Mouse (Mus musculus): ENCODE measurements at regions not wholly inside any gene's neighbourhood (a gene's known extent, or its start where the extent isn't known, plus 50 kb on each side); places are given as distances from the start of the nearest gene placed in this dataset.

DNA sequence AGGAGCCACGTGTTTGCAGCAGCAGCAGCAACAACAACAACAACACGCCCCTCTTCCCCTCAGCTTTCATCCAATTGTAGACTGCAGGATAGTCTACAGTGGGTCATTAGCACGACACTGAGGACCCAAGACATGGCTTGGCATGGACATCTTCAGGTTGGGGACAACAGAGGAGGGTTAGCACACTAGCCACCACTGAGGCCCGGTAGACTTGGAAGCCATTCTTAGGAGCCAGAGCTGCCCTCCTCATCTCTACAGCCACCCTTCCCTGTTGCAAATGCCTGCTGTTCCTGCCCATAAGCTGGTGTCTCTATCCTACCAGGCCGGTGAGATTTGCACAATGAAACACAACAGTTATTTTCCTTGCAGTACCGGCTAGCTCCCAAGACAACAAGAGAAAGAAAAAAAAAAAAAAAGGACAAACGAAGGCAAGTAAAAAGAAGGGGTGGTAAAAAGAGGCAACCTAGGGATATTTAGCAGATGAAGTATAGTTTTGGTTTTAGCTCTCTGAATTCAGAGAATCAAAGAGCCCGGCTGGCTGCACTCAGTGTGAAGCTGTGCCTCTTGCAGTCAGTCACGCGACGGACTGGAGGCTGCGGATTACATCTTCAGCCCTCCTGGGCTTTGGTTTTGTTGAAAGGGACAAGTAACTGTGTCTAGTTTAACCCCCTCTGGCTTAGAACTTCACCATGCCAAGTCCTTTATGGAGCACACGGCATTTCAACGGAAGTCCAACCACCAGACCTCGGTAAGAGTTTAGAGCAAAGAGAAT lies 421.9 kb upstream of the Mki67 start:
- no peak overlapping the region for H3K9ac ChIP-seq
- H3K27ac ChIP-seq: no peak overlapping the region
- no peaks in the 10 kb centered on the region for H3K27me3 ChIP-seq (ENCODE audit: control insufficient read depth, insufficient read depth, low read length)
- H3K4me3 ChIP-seq (replicated peaks; ENCODE audit: low read length): no peak overlapping the region
- ATAC-seq (ENCODE audit: low FRiP score) (no peak), DNase-seq (ENCODE audit: low spot score) (no peak)
- no peaks in the 10 kb centered on the region for H3K9me3 ChIP-seq (ENCODE audit: control insufficient read depth, low read length)
- H3K4me2 ChIP-seq (replicated peaks): no peak overlapping the region
- 60% methylated on average over 15 of the region's 15 CpGs for WGBS
- no peaks in the 10 kb centered on the region for H3K36me3 ChIP-seq (replicated peaks; ENCODE audit: control insufficient read depth, insufficient read depth)
- H3K4me1 ChIP-seq (replicated peaks; ENCODE audit: control insufficient read depth, insufficient read depth, low read length): no peaks in the 10 kb centered on the region

- no peak overlapping the region for H3K9ac ChIP-seq
- DNase-seq (ENCODE audit: low spot score): no peak
- no peak for ATAC-seq (ENCODE audit: low FRiP score)
- no peaks in the 10 kb centered on the region for H3K4me1 ChIP-seq (replicated peaks; ENCODE audit: control insufficient read depth, insufficient read depth, low read length)
- no peak overlapping the region for H3K4me3 ChIP-seq (replicated peaks; ENCODE audit: low read length)
- H3K27ac ChIP-seq: no peak overlapping the region
- no peaks in the 10 kb centered on the region for H3K9me3 ChIP-seq (ENCODE audit: control insufficient read depth, low read length)
- no peaks in the 10 kb centered on the region for H3K36me3 ChIP-seq (replicated peaks; ENCODE audit: control insufficient read depth, insufficient read depth)
- no peaks in the 10 kb centered on the region for H3K27me3 ChIP-seq (ENCODE audit: control insufficient read depth, insufficient read depth, low read length)
- no peak overlapping the region for H3K4me2 ChIP-seq (replicated peaks)
These were observed 426.7 kb upstream of the Mki67 start for GRCm38 (mm10) chr7:136142832-136143231.

GRCm38 (mm10) chr7:136150196-136150595 lies 434.0 kb upstream of the Mki67 start:
- no peaks in the 10 kb centered on the region for H3K9me3 ChIP-seq (ENCODE audit: control insufficient read depth, low read length)
- no peak for DNase-seq (ENCODE audit: low spot score)
- H3K27me3 ChIP-seq (ENCODE audit: control insufficient read depth, insufficient read depth, low read length): no peaks in the 10 kb centered on the region
- WGBS: 59% methylated on average over 5 of the region's 5 CpGs
- H3K4me2 ChIP-seq (replicated peaks): no peak overlapping the region
- no peaks in the 10 kb centered on the region for H3K36me3 ChIP-seq (replicated peaks; ENCODE audit: control insufficient read depth, insufficient read depth)
- ATAC-seq (ENCODE audit: low FRiP score): no peak
- H3K27ac ChIP-seq: no peak overlapping the region
- no peak overlapping the region for H3K9ac ChIP-seq
- H3K4me3 ChIP-seq (replicated peaks; ENCODE audit: low read length): no peak overlapping the region
- 0 out of 2 replicates have a peak, but pooled peaks cover 9% of the 10 kb centered on the region for H3K4me1 ChIP-seq (replicated peaks; ENCODE audit: control insufficient read depth, insufficient read depth, low read length)

GRCm38 (mm10) chr7:136151301-136151930 lies 435.3 kb upstream of the Mki67 start:
- Histone ChIP-seq H3K36me3 (replicated peaks; ENCODE audit: control insufficient read depth, insufficient read depth) (no peaks in the 10 kb centered on the region), H3K4me3 (replicated peaks; ENCODE audit: low read length) (no peak overlapping the region), H3K27me3 (ENCODE audit: control insufficient read depth, insufficient read depth, low read length) (no peaks in the 10 kb centered on the region), H3K9me3 (ENCODE audit: control insufficient read depth, low read length) (no peaks in the 10 kb centered on the region), H3K4me1 (replicated peaks; ENCODE audit: control insufficient read depth, insufficient read depth, low read length) (0 out of 2 replicates have a peak, but pooled peaks cover 9% of the 10 kb centered on the region), H3K9ac (no peak overlapping the region), H3K27ac (no peak overlapping the region), H3K4me2 (replicated peaks) (no peak overlapping the region)
- DNase-seq (ENCODE audit: low spot score) (no peak), ATAC-seq (ENCODE audit: low FRiP score) (no peak)
- 39% methylated on average over 4 of the region's 4 CpGs for WGBS

GRCm38 (mm10) chr7:136152470-136152869 lies 436.3 kb upstream of the Mki67 start:
- peak; percentile 78 for DNase-seq (ENCODE audit: low spot score)
- Histone ChIP-seq H3K9ac (no peak overlapping the region), H3K4me3 (replicated peaks; ENCODE audit: low read length) (no peak overlapping the region), H3K27me3 (ENCODE audit: control insufficient read depth, insufficient read depth, low read length) (no peaks in the 10 kb centered on the region), H3K9me3 (ENCODE audit: control insufficient read depth, low read length) (no peaks in the 10 kb centered on the region), H3K36me3 (replicated peaks; ENCODE audit: control insufficient read depth, insufficient read depth) (no peaks in the 10 kb centered on the region), H3K4me2 (replicated peaks) (no peak overlapping the region), H3K27ac (0 out of 2 replicates have a peak overlapping the region, but pooled peaks have one; percentile 5), H3K4me1 (replicated peaks; ENCODE audit: control insufficient read depth, insufficient read depth, low read length) (0 out of 2 replicates have a peak, but pooled peaks cover 9% of the 10 kb centered on the region)
- WGBS: 24% methylated on average over 5 of the region's 5 CpGs
- ATAC-seq (ENCODE audit: low FRiP score): no peak

DNA sequence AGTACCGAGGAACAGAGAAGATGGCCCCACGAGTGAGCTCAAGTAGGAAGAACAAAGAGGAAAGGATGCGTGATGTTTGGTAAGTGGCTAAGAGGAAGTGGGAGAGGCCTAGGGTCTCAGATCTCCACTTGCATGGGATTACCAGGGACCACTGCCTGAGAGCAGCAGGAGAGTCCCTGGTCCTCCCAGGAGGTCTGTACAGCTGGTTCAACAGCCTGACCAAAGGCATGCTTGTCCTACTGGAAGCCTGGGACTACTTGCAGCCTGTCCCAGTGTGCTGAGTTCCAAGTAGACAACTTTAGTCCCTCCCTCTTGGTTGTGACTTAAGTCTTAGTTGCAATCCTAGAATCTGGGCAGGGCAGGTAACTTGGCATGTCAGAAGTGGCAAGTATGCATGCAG lies 437.5 kb upstream of the Mki67 start:
- Histone ChIP-seq H3K4me1 (replicated peaks; ENCODE audit: control insufficient read depth, insufficient read depth, low read length) (0 out of 2 replicates have a peak, but pooled peaks cover 9% of the 10 kb centered on the region), H3K9me3 (ENCODE audit: control insufficient read depth, low read length) (no peaks in the 10 kb centered on the region), H3K27me3 (ENCODE audit: control insufficient read depth, insufficient read depth, low read length) (no peaks in the 10 kb centered on the region), H3K9ac (no peak overlapping the region), H3K4me3 (replicated peaks; ENCODE audit: low read length) (no peak overlapping the region), H3K27ac (no peak overlapping the region), H3K4me2 (replicated peaks) (no peak overlapping the region), H3K36me3 (replicated peaks; ENCODE audit: control insufficient read depth, insufficient read depth) (no peaks in the 10 kb centered on the region)
- ATAC-seq (ENCODE audit: low FRiP score): no peak
- 84% methylated on average over 3 of the region's 3 CpGs for WGBS
- DNase-seq (ENCODE audit: low spot score): no peak

GRCm38 (mm10) chr7:136159136-136159535 lies 443.0 kb upstream of the Mki67 start:
- H3K27ac ChIP-seq: no peak overlapping the region
- DNase-seq (ENCODE audit: low spot score) (no peak), ATAC-seq (ENCODE audit: low FRiP score) (no peak)
- 35% methylated on average over 4 of the region's 4 CpGs for WGBS
- H3K4me2 ChIP-seq (replicated peaks): no peak overlapping the region
- no peaks in the 10 kb centered on the region for H3K36me3 ChIP-seq (replicated peaks; ENCODE audit: control insufficient read depth, insufficient read depth)
- no peaks in the 10 kb centered on the region for H3K27me3 ChIP-seq (ENCODE audit: control insufficient read depth, insufficient read depth, low read length)
- H3K4me3 ChIP-seq (replicated peaks; ENCODE audit: low read length): no peak overlapping the region
- H3K9me3 ChIP-seq (ENCODE audit: control insufficient read depth, low read length): no peaks in the 10 kb centered on the region
- H3K4me1 ChIP-seq (replicated peaks; ENCODE audit: control insufficient read depth, insufficient read depth, low read length): no peaks in the 10 kb centered on the region
- no peak overlapping the region for H3K9ac ChIP-seq

DNA sequence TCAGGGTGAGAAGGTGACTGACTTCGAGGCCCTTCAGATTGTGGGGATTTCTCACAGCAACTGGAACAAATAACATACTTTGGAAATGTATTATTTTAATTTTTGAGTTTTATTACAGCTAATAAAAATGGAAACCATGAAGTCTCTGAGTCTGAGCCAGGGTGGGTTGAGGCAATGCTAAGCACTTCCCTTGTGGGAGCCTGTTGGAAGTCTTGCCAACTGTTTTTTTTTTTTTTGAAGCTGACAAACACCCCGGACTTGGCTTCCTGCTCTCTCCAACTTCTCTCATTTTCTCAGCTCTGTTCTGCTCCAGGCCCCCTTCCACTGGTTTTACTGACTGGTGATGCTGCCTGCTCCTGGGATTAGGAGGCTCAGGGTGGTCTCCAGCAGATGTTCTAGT lies 445.4 kb upstream of the Mki67 start:
- H3K4me1 ChIP-seq (replicated peaks; ENCODE audit: control insufficient read depth, insufficient read depth, low read length): no peaks in the 10 kb centered on the region
- 81% methylated on average over 2 of the region's 2 CpGs for WGBS
- no peak for ATAC-seq (ENCODE audit: low FRiP score)

DNA sequence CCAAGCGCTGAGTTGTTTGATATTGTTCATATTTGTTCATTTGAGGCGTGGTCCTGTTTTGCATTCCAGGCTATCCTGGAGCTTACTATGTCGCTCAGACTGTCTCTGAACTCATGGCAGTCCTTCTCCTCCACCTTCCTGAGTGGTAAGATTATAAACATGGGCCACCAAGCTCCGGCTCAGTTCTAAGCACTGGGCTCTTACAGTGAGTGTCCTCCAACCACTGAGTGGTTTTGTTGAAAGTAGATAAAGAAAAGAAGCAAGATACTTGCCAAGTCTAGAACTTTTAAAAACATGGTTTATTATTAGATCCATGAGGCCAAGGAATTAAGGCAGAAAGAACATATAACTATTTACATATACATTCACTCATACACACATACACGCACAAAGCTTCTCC lies 448.7 kb upstream of the Mki67 start:
- Histone ChIP-seq H3K9ac (no peak overlapping the region), H3K4me3 (replicated peaks; ENCODE audit: low read length) (no peak overlapping the region), H3K4me2 (replicated peaks) (no peak overlapping the region), H3K36me3 (replicated peaks; ENCODE audit: control insufficient read depth, insufficient read depth) (no peaks in the 10 kb centered on the region), H3K4me1 (replicated peaks; ENCODE audit: control insufficient read depth, insufficient read depth, low read length) (no peaks in the 10 kb centered on the region), H3K27me3 (ENCODE audit: control insufficient read depth, insufficient read depth, low read length) (no peaks in the 10 kb centered on the region), H3K27ac (no peak overlapping the region), H3K9me3 (ENCODE audit: control insufficient read depth, low read length) (no peaks in the 10 kb centered on the region)
- WGBS: 88% methylated on average over 5 of the region's 5 CpGs
- no peak for ATAC-seq (ENCODE audit: low FRiP score)
- no peak for DNase-seq (ENCODE audit: low spot score)

More for the DNA sequence above, 445.4 kb upstream of the Mki67 start:
- Histone ChIP-seq H3K4me3 (replicated peaks; ENCODE audit: low read length) (no peak overlapping the region), H3K9ac (no peak overlapping the region), H3K36me3 (replicated peaks; ENCODE audit: control insufficient read depth, insufficient read depth) (no peaks in the 10 kb centered on the region), H3K27me3 (ENCODE audit: control insufficient read depth, insufficient read depth, low read length) (no peaks in the 10 kb centered on the region), H3K27ac (no peak overlapping the region), H3K9me3 (ENCODE audit: control insufficient read depth, low read length) (no peaks in the 10 kb centered on the region), H3K4me2 (replicated peaks) (no peak overlapping the region)
- DNase-seq (ENCODE audit: low spot score): no peak
